In the genomic region with DNA sequence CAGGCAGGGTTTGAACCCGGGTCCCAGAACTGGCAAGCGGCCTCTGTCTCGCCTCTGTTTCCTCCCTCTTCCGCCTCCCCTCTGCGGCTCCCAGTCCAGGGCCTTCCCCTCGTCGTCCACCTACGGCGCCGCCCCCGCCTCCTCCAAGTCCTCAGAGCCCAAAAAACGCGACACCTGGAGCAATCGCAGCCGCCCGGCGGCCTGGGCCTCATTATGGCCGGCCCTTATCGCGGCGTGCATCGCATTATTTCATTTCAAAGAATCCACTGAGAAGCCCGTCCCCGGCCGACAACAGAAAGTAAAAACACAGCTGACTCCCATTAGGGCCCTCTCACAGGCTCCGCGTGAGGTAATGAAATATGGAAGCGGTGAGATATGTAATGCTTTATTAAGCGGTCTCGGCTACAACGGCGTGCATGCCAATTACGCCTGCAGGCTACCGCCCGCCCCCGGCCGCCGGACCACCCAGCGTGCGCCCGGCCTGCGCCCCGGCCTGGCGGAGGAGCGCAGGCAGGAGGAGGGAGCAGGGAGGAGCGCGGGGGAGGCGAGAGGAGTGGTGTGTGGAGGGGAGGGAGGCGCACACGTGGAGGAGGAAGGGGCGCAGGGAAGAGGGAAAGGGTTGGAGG, we compare ENCODE assay signal across 8 mouse cellular contexts. TPM values are rescaled to one million over a fixed set of nuclear protein-coding genes. Genes with fewer than 3 reads are reported as not detected.
DNase-seq lines count a peak whose midpoint lies in the region; ATAC-seq and TF ChIP-seq lines count a peak whose summit lies in the region.

Gm12830 (plus strand) TSS at position 156 of the 626 bp plus-strand sequence.

- ATAC-seq in hindbrain, embryonic 15.5 days (ENCODE audit: low FRiP score, low read depth): peak; percentile 80
- ATAC-seq in erythroid progenitor cell, adult 5-6 weeks (replicated peaks; ENCODE audit: low FRiP score, poor library complexity, severe bottlenecking): no peak

- H3K4me1 ChIP-seq in hindbrain, embryonic 15.5 days (replicated peaks): peaks cover 17% of the 10 kb centered on the region

- H3K27me3 ChIP-seq in hindbrain, embryonic 15.5 days: peaks cover 17% of the 10 kb centered on the region; the same call in 1 of the 2 replicates

- no peak within 1 kb of the TSS for H3K27ac ChIP-seq in hindbrain, embryonic 15.5 days (replicated peaks)
- H3K27ac ChIP-seq in left cerebral cortex, adult 2 months: no peak within 1 kb of the TSS; the same call in 1 of the 2 replicates

- peak within 1 kb of the TSS; percentile 42 for H3K4me3 ChIP-seq in hindbrain, embryonic 15.5 days
- H3K4me3 ChIP-seq in left cerebral cortex, adult 2 months: peak within 1 kb of the TSS; percentile 57

- peak within 1 kb of the TSS; percentile 72 for H3K4me2 ChIP-seq in hindbrain, embryonic 15.5 days

- peak; percentile 74 for DNase-seq in adrenal gland, adult 2 months
- peak; percentile 17 to 27 for DNase-seq in cerebellum, postnatal 36 days
- peak; percentile 4 to 32 for DNase-seq in gastrocnemius, adult 8-10 months (ENCODE audit: low spot score in 2 of 2)
- DNase-seq in left cerebral cortex, adult 2 months (ENCODE audit: extremely low spot score in 1 of 2, low spot score in 2 of 2): peak; percentile 42 to 48
- DNase-seq in lung, postnatal 36 days: peak; percentile 49
- DNase-seq in right cerebral cortex, postnatal 25 days: peak; percentile 49

- peak within 1 kb of the TSS; percentile 41 for H3K9ac ChIP-seq in hindbrain, embryonic 15.5 days

- intact Hi-C loops in left cerebral cortex, adult 2 months (cut with DNase I): loop anchor here (5.0 kb wide), 1 partner anchor 154 kb away; no protein-coding TSS in a partner anchor

- H3K36me3 ChIP-seq in hindbrain, embryonic 15.5 days: no peaks in the 10 kb centered on the region

- 2% methylated on average over 51 of the region's 51 CpGs for WGBS in hindbrain, embryonic 15.5 days

- no peak for TF ChIP-seq CTCF in left cerebral cortex, adult 2 months (IDR thresholded peaks at IDR 0.05)

- H3K9me3 ChIP-seq in hindbrain, embryonic 15.5 days: no peaks in the 10 kb centered on the region

RNA-seq across cellular contexts. Expression of gene Gm12830, which starts in this region (rescaled TPM):
- not detected for total RNA-seq in adrenal gland, adult 2 months (2021)
- polyA plus RNA-seq in adrenal gland, adult 2 months (2012; rRNA removed): not detected in 2 replicates
- total RNA-seq in gastrocnemius, adult 8-10 months (2022): not detected
- polyA plus RNA-seq in hindbrain, embryonic 15.5 days (2015; fragmentation: Nextera tagmentation; extraction: Ambion mirVana): not detected in 2 replicates
- total RNA-seq in left cerebral cortex, adult 2 months (2021): not detected
- total RNA-seq in erythroid progenitor cell, adult 5-6 weeks (2015; ENCODE audit: low replicate concordance): not detected in 2 replicates
- not detected in 2 replicates for total RNA-seq in erythroid progenitor cell, adult 5-6 weeks (2017; ENCODE audit: low replicate concordance)

Comparison
In these comparisons a context has a peak if more than half of its experiments do, and no peak if none do; other contexts are left out.
1. Peak in DNase-seq in adrenal gland, adult 2 months; RNA of the gene not detected or under 1 TPM.
2. Peak in DNase-seq in gastrocnemius, adult 8-10 months; RNA of the gene not detected or under 1 TPM.
3. Peak in ATAC-seq, H3K4me3 ChIP-seq, H3K9ac ChIP-seq and H3K4me2 ChIP-seq in hindbrain, embryonic 15.5 days; RNA of the gene not detected or under 1 TPM.
4. Peak in DNase-seq and H3K4me3 ChIP-seq in left cerebral cortex, adult 2 months; RNA of the gene not detected or under 1 TPM.
5. DNase-seq: peak in every context shown above with its lines; median percentile 74 in adrenal gland, adult 2 months; 49 in lung, postnatal 36 days; 49 in right cerebral cortex, postnatal 25 days; 45 in left cerebral cortex, adult 2 months; 22 in cerebellum, postnatal 36 days; 18 in gastrocnemius, adult 8-10 months.